In the genomic region with DNA sequence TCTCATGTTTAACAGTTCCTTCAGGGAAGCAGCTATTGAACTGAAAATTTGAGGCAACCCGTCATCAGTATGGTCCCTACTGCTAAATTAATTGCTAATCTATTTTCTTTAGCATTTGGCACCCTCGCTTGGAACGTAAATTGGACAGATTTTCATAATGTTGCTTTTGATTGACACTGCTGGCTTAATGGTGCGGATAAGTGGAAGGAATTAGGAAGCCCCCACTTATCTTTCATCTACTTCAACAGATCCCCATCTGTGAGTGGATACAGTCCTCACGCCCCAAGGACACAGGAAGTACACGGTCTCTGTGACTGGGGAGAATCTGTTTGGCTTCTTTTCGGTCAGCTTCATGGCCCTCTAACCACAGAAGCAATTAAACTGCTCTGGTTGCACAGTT, we compare ENCODE assay signal across 26 mouse cellular contexts.
DNase-seq lines count a peak whose midpoint lies in the region; ATAC-seq lines count a peak whose summit lies in the region.
"Had no signal": no experiment of that assay in that cellular context is flagged by ENCODE, and none has a peak within 500 bp of the region (broad histone marks: within the 10 kb centered on the region; RNA-seq: fewer than 3 reads in every experiment).

No protein-coding gene starts in this region.

- H3K9ac ChIP-seq in neural tube, embryonic 13.5 days: no peak overlapping the region
- H3K9ac ChIP-seq in neural tube, embryonic 15.5 days (replicated peaks): no peak overlapping the region
- no peak overlapping the region for H3K9ac ChIP-seq in forebrain, embryonic 16.5 days (replicated peaks; ENCODE audit: low read depth, low read length)
- H3K9ac ChIP-seq: intestine, embryonic 15.5 days; limb, embryonic 15.5 days; liver, embryonic 13.5 days had no signal

- no peak overlapping the region for H3K27ac ChIP-seq in heart, embryonic 10.5 days
- H3K27ac ChIP-seq in neural tube, embryonic 13.5 days (replicated peaks): 0 out of 2 replicates have a peak overlapping the region, but pooled peaks have one; percentile 10
- no peak overlapping the region for H3K27ac ChIP-seq in neural tube, embryonic 15.5 days (replicated peaks)
- H3K27ac ChIP-seq in forebrain, embryonic 16.5 days (ENCODE audit: low read length): peak overlapping the region; percentile 45
- H3K27ac ChIP-seq: heart, adult 2 months; hindbrain, postnatal 0 days; intestine, embryonic 15.5 days; limb, embryonic 15.5 days; liver, embryonic 13.5 days had no signal

- no peak overlapping the region for H3K4me3 ChIP-seq in heart, embryonic 10.5 days
- no peak overlapping the region for H3K4me3 ChIP-seq in neural tube, embryonic 13.5 days
- no peak overlapping the region for H3K4me3 ChIP-seq in neural tube, embryonic 15.5 days (replicated peaks)
- H3K4me3 ChIP-seq in forebrain, embryonic 16.5 days (replicated peaks; ENCODE audit: low read length): no peak overlapping the region
- H3K4me3 ChIP-seq: heart, adult 2 months; hindbrain, embryonic 10.5 days; intestine, embryonic 15.5 days; limb, embryonic 15.5 days; liver, embryonic 13.5 days; megakaryocyte, embryonic 14.5 days had no signal

- 0 out of 2 replicates have a peak, but pooled peaks cover 16% of the 10 kb centered on the region for H3K27me3 ChIP-seq in heart, embryonic 10.5 days (ENCODE audit: insufficient read depth, poor library complexity, severe bottlenecking)
- H3K27me3 ChIP-seq in neural tube, embryonic 13.5 days: no peaks in the 10 kb centered on the region
- no peaks in the 10 kb centered on the region for H3K27me3 ChIP-seq in neural tube, embryonic 15.5 days (replicated peaks)
- no peaks in the 10 kb centered on the region for H3K27me3 ChIP-seq in forebrain, embryonic 16.5 days (replicated peaks; ENCODE audit: control insufficient read depth, insufficient read depth, low read length)
- H3K27me3 ChIP-seq: intestine, embryonic 15.5 days; limb, embryonic 15.5 days; liver, embryonic 13.5 days; megakaryocyte, embryonic 14.5 days had no signal

- no peak overlapping the region for H3K4me2 ChIP-seq in neural tube, embryonic 13.5 days
- H3K4me2 ChIP-seq in neural tube, embryonic 15.5 days: no peak overlapping the region
- no peak overlapping the region for H3K4me2 ChIP-seq in forebrain, embryonic 16.5 days (ENCODE audit: low read length)
- H3K4me2 ChIP-seq: intestine, embryonic 15.5 days; limb, embryonic 15.5 days; liver, embryonic 13.5 days had no signal

- H3K9me3 ChIP-seq in heart, embryonic 10.5 days: no peaks in the 10 kb centered on the region
- no peaks in the 10 kb centered on the region for H3K9me3 ChIP-seq in neural tube, embryonic 13.5 days
- H3K9me3 ChIP-seq in neural tube, embryonic 15.5 days (replicated peaks): no peaks in the 10 kb centered on the region
- no peaks in the 10 kb centered on the region for H3K9me3 ChIP-seq in forebrain, embryonic 16.5 days (ENCODE audit: control insufficient read depth, low read length)
- H3K9me3 ChIP-seq: hindbrain, embryonic 10.5 days; intestine, embryonic 15.5 days; limb, embryonic 15.5 days; liver, embryonic 13.5 days had no signal

- H3K36me3 ChIP-seq in heart, embryonic 10.5 days: no peaks in the 10 kb centered on the region
- H3K36me3 ChIP-seq in neural tube, embryonic 13.5 days: no peaks in the 10 kb centered on the region
- H3K36me3 ChIP-seq in neural tube, embryonic 15.5 days: no peaks in the 10 kb centered on the region
- no peaks in the 10 kb centered on the region for H3K36me3 ChIP-seq in forebrain, embryonic 16.5 days (ENCODE audit: control insufficient read depth, insufficient read depth)
- H3K36me3 ChIP-seq: hindbrain, embryonic 10.5 days; intestine, embryonic 15.5 days; limb, embryonic 15.5 days; liver, embryonic 13.5 days had no signal

- peak; percentile 51 for DNase-seq in heart, embryonic 10.5 days (ENCODE audit: low spot score)
- DNase-seq in heart, adult 8-10 months (ENCODE audit: low spot score): no peak
- DNase-seq in urinary bladder, postnatal 4 days (ENCODE audit: low spot score in 2 of 2): no peak
- DNase-seq: adrenal gland, postnatal 25 days; B cell, adult 2 months; cerebellum, adult 18-20 months; cerebellum, postnatal 10 days; gastrocnemius, postnatal 25 days; heart, adult 2 months; heart, postnatal 14 days; kidney, adult 2 months; kidney, postnatal 4 days; left cerebral cortex, postnatal 4 days; liver, embryonic 13.5 days; lung, adult 18-20 months; lung, postnatal 4 days; thymus, postnatal 4 days had no signal

- WGBS in heart, embryonic 10.5 days: 73% methylated on average over 7 of the region's 7 CpGs
- WGBS in neural tube, embryonic 13.5 days: 54% methylated on average over 7 of the region's 7 CpGs
- WGBS in neural tube, embryonic 15.5 days: 48% methylated on average over 7 of the region's 7 CpGs
- WGBS in forebrain, embryonic 16.5 days: 27% methylated on average over 7 of the region's 7 CpGs

- H3K4me1 ChIP-seq in heart, embryonic 10.5 days: peaks cover 17% of the 10 kb centered on the region
- H3K4me1 ChIP-seq in neural tube, embryonic 13.5 days (replicated peaks): peaks cover 12% of the 10 kb centered on the region; the same call in 1 of the 2 replicates
- H3K4me1 ChIP-seq in neural tube, embryonic 15.5 days: no peaks in the 10 kb centered on the region
- peaks cover 16% of the 10 kb centered on the region for H3K4me1 ChIP-seq in forebrain, embryonic 16.5 days (replicated peaks; ENCODE audit: control insufficient read depth, insufficient read depth, low read length)
- H3K4me1 ChIP-seq: intestine, embryonic 15.5 days; limb, embryonic 15.5 days; liver, embryonic 13.5 days; megakaryocyte, embryonic 14.5 days had no signal

- 0 out of 2 replicates have a peak, but pooled peaks have one; percentile 27 for ATAC-seq in neural tube, embryonic 13.5 days (ENCODE audit: low read depth)
- no peak for ATAC-seq in neural tube, embryonic 15.5 days (ENCODE audit: low FRiP score)
- ATAC-seq in forebrain, embryonic 16.5 days: peak; percentile 58
- ATAC-seq: intestine, embryonic 15.5 days; lung, postnatal 0 days had no signal

Comparison
In these comparisons a context has a peak if more than half of its experiments do, and no peak if none do; other contexts are left out.
1. H3K27ac ChIP-seq: peak in neural tube, embryonic 13.5 days (single experiment) and forebrain, embryonic 16.5 days (single experiment); none in heart, embryonic 10.5 days (single experiment) and neural tube, embryonic 15.5 days (single experiment).